Mouse (Mus musculus): ENCODE measurements around the gene Gsc2. TPM values are rescaled to one million over a fixed set of nuclear protein-coding genes. Genes with fewer than 3 reads are reported as not detected.

The Gsc2 gene
- total and polyA plus RNA-seq, 3 experiments, result not detected

GRCm38 (mm10) chr16:17872995-17873394 is 41.9 kb downstream of the Gsc2 start:
- peaks cover 0 to 13% of the 10 kb centered on the region in 2 experiments; a peak in 2 of 4 replicates for H3K4me1 ChIP-seq (ENCODE audit: control insufficient read depth in 1 of 2, insufficient read depth in 2 of 2)
- dilution Hi-C loops (cut with MboI; ENCODE audit: extremely low pct_ligation_motif_present, extremely low pct_unique_long_range_greater_than_20kb, low sequenced_read_pairs), result no loop called here
- in situ Hi-C loops (cut with MboI; ENCODE audit: low pct_ligation_motif_present, low pct_unique_long_range_greater_than_20kb, low sequenced_read_pairs), result no loop called here

GRCm38 (mm10) chr16:17871248-17871647 is 43.6 kb downstream of the Gsc2 start:
- Histone ChIP-seq H3K36me3 (replicated peaks in 1 of 2; ENCODE audit: control insufficient read depth in 1 of 2, insufficient read depth in 1 of 2, low read length in 1 of 2) (peaks cover 29 to 81% of the 10 kb centered on the region in 2 experiments), H3K9me3 (replicated peaks; ENCODE audit: low read length) (no peaks in the 10 kb centered on the region), H3K9ac (ENCODE audit: insufficient read depth, low read depth) (no peak overlapping the region), H3K4me3 (replicated peaks in 1 of 3; ENCODE audit: low read depth in 2 of 3, low read length in 2 of 3, poor library complexity in 1 of 3) (no peak overlapping the region), H3K4me1 (ENCODE audit: control insufficient read depth in 1 of 2, insufficient read depth in 2 of 2) (peaks cover 0 to 13% of the 10 kb centered on the region in 2 experiments; a peak in 2 of 4 replicates), H3K79me2 (replicated peaks; ENCODE audit: control insufficient read depth, extremely low read depth, insufficient read depth, poor library complexity, severe bottlenecking) (peaks cover 15% of the 10 kb centered on the region), H3K27ac (ENCODE audit: insufficient read depth, low read depth) (no peak overlapping the region), H3K27me3 (replicated peaks) (no peaks in the 10 kb centered on the region), H3K4me2 (ENCODE audit: insufficient read depth, low read depth, poor library complexity, severe bottlenecking) (no peak overlapping the region)
- DNase-seq (ENCODE audit: extremely low read depth), result no peak
- no peak for TF ChIP-seq KAT2A (IDR thresholded peaks at IDR 0.05; ENCODE audit: insufficient replicate concordance, low read length)
- no peak for TF ChIP-seq MAZ (IDR thresholded peaks at IDR 0.05; ENCODE audit: low read depth, low read length)
- no peak for TF ChIP-seq NRF1 (IDR thresholded peaks at IDR 0.05; ENCODE audit: low read depth, low read length)
- TF ChIP-seq PAX5 (IDR thresholded peaks at IDR 0.05; ENCODE audit: low read length), result no peak
- no peak for TF ChIP-seq JUN (IDR thresholded peaks at IDR 0.05; ENCODE audit: insufficient read depth, low read depth, low read length)
- TF ChIP-seq MEF2A (IDR thresholded peaks at IDR 0.05; ENCODE audit: borderline replicate concordance, low read depth, low read length), result no peak
- in situ Hi-C loops (cut with MboI; ENCODE audit: low pct_ligation_motif_present, low pct_unique_long_range_greater_than_20kb, low sequenced_read_pairs) (no loop called here), dilution Hi-C loops (cut with MboI; ENCODE audit: extremely low pct_ligation_motif_present, extremely low pct_unique_long_range_greater_than_20kb, low sequenced_read_pairs) (no loop called here)

More at GRCm38 (mm10) chr16:17872995-17873394, 41.9 kb downstream of the Gsc2 start:
- no peak overlapping the region for H3K4me3 ChIP-seq (replicated peaks in 1 of 3; ENCODE audit: low read depth in 2 of 3, low read length in 2 of 3, poor library complexity in 1 of 3)
- peaks cover 26 to 79% of the 10 kb centered on the region in 2 experiments for H3K36me3 ChIP-seq (replicated peaks in 1 of 2; ENCODE audit: control insufficient read depth in 1 of 2, insufficient read depth in 1 of 2, low read length in 1 of 2)
- TF ChIP-seq EP300 (IDR thresholded peaks at IDR 0.05; ENCODE audit: low read length), result no peak
- H3K79me2 ChIP-seq (replicated peaks; ENCODE audit: control insufficient read depth, extremely low read depth, insufficient read depth, poor library complexity, severe bottlenecking), result peaks cover 18% of the 10 kb centered on the region
- DNase-seq (ENCODE audit: extremely low read depth), result no peak
- no peaks in the 10 kb centered on the region for H3K9me3 ChIP-seq (replicated peaks; ENCODE audit: low read length)
- no peaks in the 10 kb centered on the region for H3K27me3 ChIP-seq (replicated peaks)
- H3K4me2 ChIP-seq (ENCODE audit: insufficient read depth, low read depth, poor library complexity, severe bottlenecking), result no peak overlapping the region
- no peak overlapping the region for H3K9ac ChIP-seq (ENCODE audit: insufficient read depth, low read depth)
- no peak overlapping the region for H3K27ac ChIP-seq (ENCODE audit: insufficient read depth, low read depth)

GRCm38 (mm10) chr16:17865770-17866169 is 49.1 kb downstream of the Gsc2 start:
- no peaks in the 10 kb centered on the region for H3K79me2 ChIP-seq (replicated peaks; ENCODE audit: control insufficient read depth, extremely low read depth, insufficient read depth, poor library complexity, severe bottlenecking)
- H3K27me3 ChIP-seq (replicated peaks), result no peaks in the 10 kb centered on the region
- H3K4me3 ChIP-seq (replicated peaks in 1 of 3; ENCODE audit: low read depth in 2 of 3, low read length in 2 of 3, poor library complexity in 1 of 3), result no peak overlapping the region
- peaks cover 19 to 88% of the 10 kb centered on the region in 2 experiments for H3K36me3 ChIP-seq (replicated peaks in 1 of 2; ENCODE audit: control insufficient read depth in 1 of 2, insufficient read depth in 1 of 2, low read length in 1 of 2)
- no peak overlapping the region for H3K27ac ChIP-seq (ENCODE audit: insufficient read depth, low read depth)
- peaks cover 0 to 7% of the 10 kb centered on the region in 2 experiments; a peak in 2 of 4 replicates for H3K4me1 ChIP-seq (ENCODE audit: control insufficient read depth in 1 of 2, insufficient read depth in 2 of 2)
- TF ChIP-seq CTCF (conservative IDR thresholded peaks at IDR 0.05 in 1 of 2, IDR thresholded peaks at IDR 0.05 in 1 of 2; ENCODE audit: low read depth in 2 of 2, low read length in 2 of 2) (no peak), USF1 (IDR thresholded peaks at IDR 0.05; ENCODE audit: low read depth, low read length) (no peak), UBTF (IDR thresholded peaks at IDR 0.05; ENCODE audit: low read depth, low read length) (no peak), IRF4 (IDR thresholded peaks at IDR 0.05; ENCODE audit: low read depth, low read length) (no peak), RCOR1 (conservative IDR thresholded peaks at IDR 0.05; ENCODE audit: low read depth, low read length) (no peak), TBP (conservative IDR thresholded peaks at IDR 0.05; ENCODE audit: low read depth, low read length) (no peak), ZKSCAN1 (IDR thresholded peaks at IDR 0.05; ENCODE audit: borderline replicate concordance, low read depth, low read length) (no peak), MYC (IDR thresholded peaks at IDR 0.05; ENCODE audit: low read depth, low read length) (no peak), BHLHE40 (IDR thresholded peaks at IDR 0.05; ENCODE audit: low read depth, low read length) (no peak), JUN (IDR thresholded peaks at IDR 0.05; ENCODE audit: insufficient read depth, low read depth, low read length) (no peak), ZMIZ1 (IDR thresholded peaks at IDR 0.05; ENCODE audit: low read depth, low read length) (no peak), RAD21 (IDR thresholded peaks at IDR 0.05; ENCODE audit: low read depth, low read length) (no peak), KAT2A (IDR thresholded peaks at IDR 0.05; ENCODE audit: insufficient replicate concordance, low read length) (no peak), NELFE (IDR thresholded peaks at IDR 0.05; ENCODE audit: low read depth, low read length) (no peak), NRF1 (IDR thresholded peaks at IDR 0.05; ENCODE audit: low read depth, low read length) (no peak), SIN3A (IDR thresholded peaks at IDR 0.05; ENCODE audit: low read length) (no peak), GABPA (IDR thresholded peaks at IDR 0.05; ENCODE audit: insufficient replicate concordance, low read depth, low read length) (no peak)
- dilution Hi-C loops (cut with MboI; ENCODE audit: extremely low pct_ligation_motif_present, extremely low pct_unique_long_range_greater_than_20kb, low sequenced_read_pairs) (no loop called here), in situ Hi-C loops (cut with MboI; ENCODE audit: low pct_ligation_motif_present, low pct_unique_long_range_greater_than_20kb, low sequenced_read_pairs) (no loop called here)
- no peaks in the 10 kb centered on the region for H3K9me3 ChIP-seq (replicated peaks; ENCODE audit: low read length)
- no peak overlapping the region for H3K4me2 ChIP-seq (ENCODE audit: insufficient read depth, low read depth, poor library complexity, severe bottlenecking)
- DNase-seq (ENCODE audit: extremely low read depth), result no peak
- no peak overlapping the region for H3K9ac ChIP-seq (ENCODE audit: insufficient read depth, low read depth)
